Mouse (Mus musculus) hindbrain, embryonic 14.5 days (tissue): ENCODE results near the gene Cd274. TPM values are rescaled to one million over a fixed set of nuclear protein-coding genes. Genes with fewer than 3 reads are reported as not detected.
"Not testable (repeated sequence)": the region's sequence is repeated elsewhere in the genome, so short reads cannot be mapped to it uniquely, and the experiment has no call there.

ENCODE experiments used
- ATAC-seq: fragments of 200-750 bp; cut with Nextera tagmentation; 2 replicates; pipeline ENCODE4 v1.8.0; 2017; ENCODE audit warnings: moderate number of reproducible peaks, mild to moderate bottlenecking, moderate TSS enrichment, moderate library complexity; ENCODE audit not compliant: low FRiP score
- DNase-seq: peaks from one replicate; pipeline ENCODE4 v3.0.0-alpha.2; 2015; ENCODE audit warnings: low spot score
- H3K27ac ChIP-seq: fragments of 300-500 bp; sonication (generic); 2 replicates; pipeline ENCODE4 v1.5.1; 2014; ENCODE audit warnings: mild to moderate bottlenecking, moderate library complexity
- H3K27me3 ChIP-seq: fragments of 300-500 bp; sonication (generic); 2 replicates; pipeline ENCODE4 v1.6.1; 2014; ENCODE audit warnings: mild to moderate bottlenecking, low read length, mixed read lengths; ENCODE audit not compliant: control insufficient read depth, insufficient read depth
- H3K36me3 ChIP-seq: fragments of 300-500 bp; sonication (generic); replicated peaks from 2 replicates; pipeline ENCODE4 v1.6.1; 2014; ENCODE audit not compliant: control insufficient read depth, insufficient read depth
- H3K4me1 ChIP-seq: fragments of 300-500 bp; sonication (generic); replicated peaks from 2 replicates; pipeline ENCODE4 v1.6.1; 2014; ENCODE audit warnings: antibody characterized with exemption, low read length, mixed read lengths; ENCODE audit not compliant: control insufficient read depth, insufficient read depth
- H3K4me2 ChIP-seq: fragments of 300-500 bp; sonication (generic); replicated peaks from 2 replicates; pipeline ENCODE4 v1.6.1; 2014; ENCODE audit warnings: mild to moderate bottlenecking, moderate library complexity
- H3K4me3 ChIP-seq: fragments of 300-500 bp; sonication (generic); replicated peaks from 2 replicates; pipeline ENCODE4 v1.5.1; 2014; ENCODE audit warnings: mild to moderate bottlenecking, low read length
- H3K9ac ChIP-seq: fragments of 300-500 bp; sonication (generic); 2 replicates; pipeline ENCODE4 v1.6.1; 2014
- H3K9me3 ChIP-seq: fragments of 300-500 bp; sonication (generic); 2 replicates; pipeline ENCODE4 v1.6.1; 2016; ENCODE audit warnings: low read length; ENCODE audit not compliant: control insufficient read depth
- WGBS: fragments of 180-500 bp; shearing (Covaris S2); extraction: QIAGEN DNeasy Blood & Tissue Kit; methylation state at CpG from one replicate; pipeline ENCODE4 v1.1.7; 2014; 5-methylcytosine and 5-hydroxymethylcytosine counted together
- polyA plus RNA-seq: library from polyadenylated mRNA; unstranded; fragments of >200 nt; fragmentation: Nextera tagmentation; extraction: Ambion mirVana; gene quantifications from 2 replicates; pipeline ENCODE4 v1.2.1, GENCODE M21; 2014

Gene Cd274
- polyA plus RNA-seq, 1 experiment from 2014 or later, result 0.48 TPM

DNA sequence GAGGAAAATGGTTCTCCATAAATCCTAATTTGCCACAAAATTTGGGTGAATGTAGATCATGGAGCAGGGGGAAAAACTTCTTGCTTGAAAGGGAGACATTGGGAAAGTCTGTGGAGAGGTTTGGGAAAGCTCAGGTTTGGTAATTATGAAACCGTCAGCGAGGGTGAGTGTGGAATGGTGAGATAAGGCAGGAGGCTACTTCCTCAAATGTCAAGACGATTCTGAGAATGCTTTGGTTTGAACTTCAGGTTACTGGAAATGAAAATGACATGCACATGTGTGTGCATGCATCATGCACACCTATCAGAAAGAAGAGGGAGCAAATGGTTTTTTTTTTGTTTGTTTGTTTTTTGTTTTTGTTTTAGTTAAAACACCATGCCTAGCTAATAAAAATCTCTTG lies 33.2 kb downstream of the Cd274 start:
- H3K27me3 ChIP-seq, result no peaks in the 10 kb centered on the region
- H3K27ac ChIP-seq, result no peak overlapping the region
- H3K4me3 ChIP-seq, result no peak overlapping the region
- no peak overlapping the region for H3K4me2 ChIP-seq
- H3K4me1 ChIP-seq, result no peaks in the 10 kb centered on the region
- DNase-seq (no peak), ATAC-seq (no peak)
- 87% methylated on average over 3 of the region's 3 CpGs for WGBS
- H3K36me3 ChIP-seq, result no peaks in the 10 kb centered on the region
- no peak overlapping the region for H3K9ac ChIP-seq
- peaks cover 9% of the 10 kb centered on the region; the same call in 1 of the 2 replicates for H3K9me3 ChIP-seq

- Histone ChIP-seq H3K9ac (no peak overlapping the region), H3K36me3 (no peaks in the 10 kb centered on the region), H3K4me1 (no peaks in the 10 kb centered on the region), H3K4me2 (no peak overlapping the region), H3K27me3 (no peaks in the 10 kb centered on the region), H3K9me3 (peaks cover 9% of the 10 kb centered on the region; the same call in 1 of the 2 replicates), H3K27ac (no peak overlapping the region), H3K4me3 (no peak overlapping the region)
- DNase-seq, result no peak
- no peak for ATAC-seq
- WGBS, result 98% methylated on average over 4 of the region's 4 CpGs
These were observed 35.4 kb downstream of the Cd274 start for GRCm38 (mm10) chr19:29402621-29403020.

DNA sequence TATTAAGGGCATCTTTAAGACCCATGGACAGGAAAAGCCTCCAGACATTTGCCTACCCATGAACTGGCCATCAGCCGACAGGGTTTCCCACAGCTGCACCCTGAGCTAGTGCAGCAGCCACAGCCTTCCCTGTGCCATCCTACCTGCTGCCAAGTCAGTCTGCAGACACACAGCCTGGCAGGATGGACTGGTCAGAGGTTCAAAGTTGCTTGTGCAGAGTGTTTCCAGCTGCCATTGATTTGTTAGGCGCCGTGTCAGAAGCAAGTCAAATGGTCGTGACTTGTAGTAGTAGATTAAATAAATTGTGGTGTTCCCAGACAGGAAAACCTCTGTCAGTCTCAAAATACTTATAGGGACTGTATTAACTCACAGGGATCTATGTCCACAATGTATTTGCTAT lies 36.0 kb downstream of the Cd274 start:
- no peak for ATAC-seq

DNA sequence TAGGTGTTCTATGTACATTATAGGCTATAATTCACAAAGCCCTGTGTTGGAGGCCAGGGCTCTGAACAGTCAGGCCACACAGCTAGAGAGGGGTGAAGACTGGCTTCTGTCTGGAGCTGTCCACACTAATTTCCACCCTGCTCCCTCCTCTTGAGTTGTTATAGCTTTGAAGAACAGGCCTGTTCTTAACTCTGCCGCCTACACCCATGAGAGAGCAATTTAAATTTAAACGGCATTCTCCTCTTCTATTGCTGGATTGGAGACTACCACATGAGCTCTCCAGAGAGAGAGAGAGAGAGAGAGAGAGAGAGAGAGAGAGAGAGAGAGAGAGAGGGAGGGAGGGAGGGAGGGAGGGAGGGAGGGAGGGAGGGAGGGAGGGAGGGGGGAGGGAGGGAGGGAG lies 38.1 kb downstream of the Cd274 start:
- ATAC-seq, result no peak
- Histone ChIP-seq H3K36me3 (no peaks in the 10 kb centered on the region), H3K27me3 (no peaks in the 10 kb centered on the region), H3K4me2 (no peak overlapping the region), H3K9me3 (no peaks in the 10 kb centered on the region), H3K4me1 (no peaks in the 10 kb centered on the region), H3K9ac (no peak overlapping the region), H3K4me3 (no peak overlapping the region), H3K27ac (no peak overlapping the region)
- WGBS, result 50% methylated on average over 2 of the region's 2 CpGs
- DNase-seq, result no peak

More for the DNA sequence above, 36.0 kb downstream of the Cd274 start:
- Histone ChIP-seq H3K4me3 (no peak overlapping the region), H3K36me3 (no peaks in the 10 kb centered on the region), H3K9ac (no peak overlapping the region), H3K27ac (no peak overlapping the region), H3K4me1 (no peaks in the 10 kb centered on the region), H3K4me2 (no peak overlapping the region), H3K9me3 (peaks cover 3% of the 10 kb centered on the region; the same call in 1 of the 2 replicates), H3K27me3 (no peaks in the 10 kb centered on the region)
- 92% methylated on average over 4 of the region's 4 CpGs for WGBS
- no peak for DNase-seq

DNA sequence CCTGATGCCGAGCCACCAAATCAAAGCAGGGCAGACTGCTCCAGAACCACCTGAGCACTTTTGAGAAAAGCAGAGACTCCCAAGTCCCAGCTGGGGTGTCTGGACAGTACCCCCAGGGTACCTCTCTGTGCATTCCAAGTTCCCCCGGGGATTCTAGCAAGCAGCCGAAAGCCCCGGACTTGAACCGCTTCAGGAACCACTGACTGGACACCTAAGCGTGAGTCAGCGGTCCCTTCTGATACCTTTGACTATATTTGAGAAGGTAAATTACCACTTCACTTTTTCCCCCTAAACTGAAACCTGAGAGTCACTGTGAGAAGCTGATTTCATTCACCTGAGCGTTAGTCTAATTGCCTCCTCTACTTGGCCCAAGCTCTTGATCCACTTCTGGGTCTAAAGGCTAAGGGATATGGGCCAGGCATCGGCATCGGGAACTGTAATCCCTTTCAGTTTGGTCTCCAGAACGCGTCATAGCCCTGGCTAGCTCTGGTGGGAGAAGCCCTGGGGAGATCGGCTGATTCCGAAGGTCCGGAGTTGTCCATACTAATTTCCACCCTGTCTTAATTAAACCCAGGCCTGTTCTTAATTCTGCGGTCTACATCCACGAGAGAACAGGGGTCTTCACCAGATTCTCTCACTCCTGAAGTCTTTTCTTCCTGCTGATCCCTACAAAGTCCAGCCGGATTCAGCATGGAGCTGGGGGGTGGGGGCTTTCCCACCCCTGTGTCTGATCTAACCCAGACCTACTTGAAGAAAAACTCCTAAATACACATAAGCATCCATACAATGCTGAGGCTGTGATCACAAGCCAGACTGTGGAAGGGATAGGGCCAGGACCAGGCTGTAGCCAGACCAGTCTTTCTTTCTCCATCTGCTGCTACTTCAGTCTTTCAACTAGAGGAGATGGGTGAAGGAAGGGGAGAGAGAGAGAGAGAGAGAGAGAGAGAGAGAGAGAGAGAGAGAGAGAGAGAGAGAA lies 39.1 kb downstream of the Cd274 start:
- Histone ChIP-seq H3K4me2 (no peak overlapping the region), H3K27me3 (no peaks in the 10 kb centered on the region), H3K36me3 (no peaks in the 10 kb centered on the region), H3K4me3 (no peak overlapping the region), H3K4me1 (no peaks in the 10 kb centered on the region), H3K9me3 (no peaks in the 10 kb centered on the region), H3K27ac (no peak overlapping the region), H3K9ac (no peak overlapping the region)
- no peak for DNase-seq
- 83% methylated on average over 18 of the region's 18 CpGs for WGBS
- no peak for ATAC-seq

DNA sequence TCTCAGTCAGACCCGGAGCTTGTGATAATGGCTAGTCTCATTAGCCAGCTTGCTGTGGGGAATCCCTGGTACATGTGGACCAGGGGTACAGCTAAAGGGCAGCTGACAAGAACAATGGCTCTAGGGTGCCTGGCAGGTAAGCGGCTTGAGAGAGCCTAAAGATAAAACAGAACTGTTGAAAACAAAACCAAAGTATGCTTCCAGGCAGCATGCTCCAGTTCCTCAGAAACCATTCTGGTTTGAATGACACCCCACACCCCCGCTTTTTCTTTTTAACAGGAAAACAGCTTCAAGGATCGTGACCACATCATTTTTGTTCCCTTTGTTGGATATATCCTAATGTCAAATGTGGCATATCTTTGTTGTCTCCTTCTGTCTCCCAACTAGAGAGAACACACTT lies 43.4 kb downstream of the Cd274 start, which contains the start of gene Pdcd1lg2:
Gene Pdcd1lg2, plus strand, starts transcription at position 301 of the 400 bp plus-strand sequence.
- H3K9me3 ChIP-seq, result no peaks in the 10 kb centered on the region
- no peaks in the 10 kb centered on the region for H3K27me3 ChIP-seq
- no peaks in the 10 kb centered on the region for H3K36me3 ChIP-seq
- no peak within 1 kb of the TSS for H3K4me3 ChIP-seq
- H3K9ac ChIP-seq, result no peak within 1 kb of the TSS
- no peak within 1 kb of the TSS for H3K4me2 ChIP-seq
- no peak for ATAC-seq
- WGBS, result 86% methylated on average over 4 of the region's 4 CpGs
- no peak for DNase-seq
- H3K27ac ChIP-seq, result no peak within 1 kb of the TSS
- H3K4me1 ChIP-seq, result no peaks in the 10 kb centered on the region

- DNase-seq, result peak; percentile 65
- 69% methylated on average over 6 of the region's 6 CpGs for WGBS
- H3K9me3 ChIP-seq, result no peaks in the 10 kb centered on the region
- H3K4me2 ChIP-seq, result no peak overlapping the region
- ATAC-seq, result no peak
- H3K9ac ChIP-seq, result no peak overlapping the region
- H3K36me3 ChIP-seq, result no peaks in the 10 kb centered on the region
- H3K4me3 ChIP-seq, result no peak overlapping the region
- H3K27ac ChIP-seq, result no peak overlapping the region
- H3K4me1 ChIP-seq, result no peaks in the 10 kb centered on the region
- H3K27me3 ChIP-seq, result no peaks in the 10 kb centered on the region
These were observed 45.5 kb downstream of the Cd274 start for GRCm38 (mm10) chr19:29412476-29413420.

GRCm38 (mm10) chr19:29414513-29414912 lies 47.3 kb downstream of the Cd274 start:
- WGBS, result 88% methylated on average over 3 of the region's 3 CpGs
- ATAC-seq (no peak), DNase-seq (no peak)

DNA sequence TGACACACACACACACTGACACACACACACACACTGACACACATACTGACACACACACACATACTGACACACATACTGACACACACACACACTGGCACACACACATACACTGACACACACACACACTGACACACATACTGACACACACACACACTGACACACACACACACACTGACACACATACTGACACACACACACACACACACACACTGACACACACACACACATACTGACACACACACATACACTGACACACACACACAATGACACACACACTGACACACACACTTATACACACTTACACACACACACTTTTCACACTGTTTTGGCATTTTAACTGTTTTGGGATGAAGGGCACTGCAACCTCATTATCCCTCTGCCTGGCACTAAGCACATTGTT lies 47.7 kb downstream of the Cd274 start:
- not testable (repeated sequence) for H3K4me3 ChIP-seq, DNase-seq, H3K4me1 ChIP-seq, H3K27me3 ChIP-seq, H3K4me2 ChIP-seq, ATAC-seq, H3K9me3 ChIP-seq, H3K9ac ChIP-seq, H3K27ac ChIP-seq, H3K36me3 ChIP-seq

More at GRCm38 (mm10) chr19:29414513-29414912, 47.3 kb downstream of the Cd274 start:
- H3K9ac ChIP-seq, result no peak overlapping the region
- H3K27me3 ChIP-seq, result no peaks in the 10 kb centered on the region
- H3K4me3 ChIP-seq, result no peak overlapping the region
- H3K36me3 ChIP-seq, result no peaks in the 10 kb centered on the region
- H3K4me2 ChIP-seq, result no peak overlapping the region
- no peaks in the 10 kb centered on the region for H3K4me1 ChIP-seq
- H3K27ac ChIP-seq, result no peak overlapping the region
- H3K9me3 ChIP-seq, result no peaks in the 10 kb centered on the region
